Mouse (Mus musculus): ENCODE data around the gene Slc2a6. TPM values are rescaled to one million over a fixed set of nuclear protein-coding genes. Genes with fewer than 3 reads are reported as not detected.
A peak's percentile ranks its signal among the peaks of the same experiment; 100 is the strongest.

Gene Slc2a6
- polyA plus RNA-seq, 1 experiment from 2014 or later = 0.84 TPM

GRCm38 (mm10) chr2:27017802-27018201 lies 10.0 kb downstream of the Slc2a6 start:
- Histone ChIP-seq H3K4me1 (ENCODE audit: control insufficient read depth, insufficient read depth, low read length) (no peaks in the 10 kb centered on the region), H3K9ac (replicated peaks; ENCODE audit: low read length) (no peak overlapping the region), H3K27me3 (ENCODE audit: control insufficient read depth, insufficient read depth, low read length) (no peaks in the 10 kb centered on the region), H3K4me3 (ENCODE audit: low read depth, low read length) (no peak overlapping the region), H3K4me2 (ENCODE audit: low read depth, low read length) (no peak overlapping the region), H3K9me3 (replicated peaks; ENCODE audit: control insufficient read depth, low read length) (no peaks in the 10 kb centered on the region), H3K36me3 (replicated peaks; ENCODE audit: control insufficient read depth, insufficient read depth, low read depth, low read length) (peaks cover 7% of the 10 kb centered on the region), H3K27ac (replicated peaks; ENCODE audit: low read depth, low read length) (no peak overlapping the region)
- ATAC-seq (replicated peaks; ENCODE audit: insufficient number of reproducible peaks, low FRiP score, low TSS enrichment, low read depth) (peak; percentile 24; the same call in 1 of the 2 replicates), DNase-seq (ENCODE audit: low spot score) (peak; percentile 78)
- WGBS = 49% methylated on average over 5 of the region's 5 CpGs

GRCm38 (mm10) chr2:27009714-27010244 lies 18.0 kb downstream of the Slc2a6 start, which contains the start of gene Cacfd1:
Gene Cacfd1, plus strand, starts transcription at chr2:27009926.
- under 1% methylated on average over 43 of the region's 43 CpGs for WGBS
- peak within 1 kb of the TSS; percentile 81 for H3K4me3 ChIP-seq (ENCODE audit: low read depth, low read length)
- peak within 1 kb of the TSS; percentile 62; the same call in 1 of the 2 replicates for H3K27ac ChIP-seq (replicated peaks; ENCODE audit: low read depth, low read length)
- H3K9ac ChIP-seq (replicated peaks; ENCODE audit: low read length) = peak within 1 kb of the TSS; percentile 94
- H3K27me3 ChIP-seq (ENCODE audit: control insufficient read depth, insufficient read depth, low read length) = no peaks in the 10 kb centered on the region
- H3K4me1 ChIP-seq (ENCODE audit: control insufficient read depth, insufficient read depth, low read length) = no peaks in the 10 kb centered on the region
- no peaks in the 10 kb centered on the region; the same call in 1 of the 2 replicates for H3K36me3 ChIP-seq (replicated peaks; ENCODE audit: control insufficient read depth, insufficient read depth, low read depth, low read length)
- H3K9me3 ChIP-seq (replicated peaks; ENCODE audit: control insufficient read depth, low read length) = no peaks in the 10 kb centered on the region
- ATAC-seq (replicated peaks; ENCODE audit: insufficient number of reproducible peaks, low FRiP score, low TSS enrichment, low read depth) (peak; percentile 93), DNase-seq (ENCODE audit: low spot score) (peak; percentile 93)
- peak within 1 kb of the TSS; percentile 77 for H3K4me2 ChIP-seq (ENCODE audit: low read depth, low read length)

GRCm38 (mm10) chr2:27007701-27008100 lies 20.1 kb downstream of the Slc2a6 start:
- Histone ChIP-seq H3K36me3 (replicated peaks; ENCODE audit: control insufficient read depth, insufficient read depth, low read depth, low read length) (no peaks in the 10 kb centered on the region), H3K4me2 (ENCODE audit: low read depth, low read length) (no peak overlapping the region), H3K27ac (replicated peaks; ENCODE audit: low read depth, low read length) (no peak overlapping the region), H3K9me3 (replicated peaks; ENCODE audit: control insufficient read depth, low read length) (no peaks in the 10 kb centered on the region), H3K27me3 (ENCODE audit: control insufficient read depth, insufficient read depth, low read length) (no peaks in the 10 kb centered on the region), H3K9ac (replicated peaks; ENCODE audit: low read length) (no peak overlapping the region), H3K4me1 (ENCODE audit: control insufficient read depth, insufficient read depth, low read length) (no peaks in the 10 kb centered on the region), H3K4me3 (ENCODE audit: low read depth, low read length) (no peak overlapping the region)
- DNase-seq (ENCODE audit: low spot score) (no peak), ATAC-seq (replicated peaks; ENCODE audit: insufficient number of reproducible peaks, low FRiP score, low TSS enrichment, low read depth) (no peak)
- WGBS = 69% methylated on average over 7 of the region's 7 CpGs

GRCm38 (mm10) chr2:27006255-27006654 lies 21.5 kb downstream of the Slc2a6 start:
- Histone ChIP-seq H3K9me3 (replicated peaks; ENCODE audit: control insufficient read depth, low read length) (no peaks in the 10 kb centered on the region), H3K4me1 (ENCODE audit: control insufficient read depth, insufficient read depth, low read length) (no peaks in the 10 kb centered on the region), H3K4me3 (ENCODE audit: low read depth, low read length) (no peak overlapping the region), H3K9ac (replicated peaks; ENCODE audit: low read length) (no peak overlapping the region), H3K4me2 (ENCODE audit: low read depth, low read length) (no peak overlapping the region), H3K27me3 (ENCODE audit: control insufficient read depth, insufficient read depth, low read length) (no peaks in the 10 kb centered on the region), H3K36me3 (replicated peaks; ENCODE audit: control insufficient read depth, insufficient read depth, low read depth, low read length) (no peaks in the 10 kb centered on the region), H3K27ac (replicated peaks; ENCODE audit: low read depth, low read length) (no peak overlapping the region)
- WGBS = 68% methylated on average over 4 of the region's 4 CpGs
- no peak for ATAC-seq (replicated peaks; ENCODE audit: insufficient number of reproducible peaks, low FRiP score, low TSS enrichment, low read depth)
- DNase-seq (ENCODE audit: low spot score) = no peak

- Histone ChIP-seq H3K4me2 (ENCODE audit: low read depth, low read length) (no peak overlapping the region), H3K27me3 (ENCODE audit: control insufficient read depth, insufficient read depth, low read length) (no peaks in the 10 kb centered on the region), H3K9me3 (replicated peaks; ENCODE audit: control insufficient read depth, low read length) (no peaks in the 10 kb centered on the region), H3K27ac (replicated peaks; ENCODE audit: low read depth, low read length) (no peak overlapping the region), H3K9ac (replicated peaks; ENCODE audit: low read length) (no peak overlapping the region), H3K4me1 (ENCODE audit: control insufficient read depth, insufficient read depth, low read length) (no peaks in the 10 kb centered on the region), H3K36me3 (replicated peaks; ENCODE audit: control insufficient read depth, insufficient read depth, low read depth, low read length) (no peaks in the 10 kb centered on the region), H3K4me3 (ENCODE audit: low read depth, low read length) (no peak overlapping the region)
- DNase-seq (ENCODE audit: low spot score) = no peak
- WGBS = 92% methylated on average over 6 of the region's 7 CpGs
- no peak for ATAC-seq (replicated peaks; ENCODE audit: insufficient number of reproducible peaks, low FRiP score, low TSS enrichment, low read depth)
These were observed 29.8 kb downstream of the Slc2a6 start for GRCm38 (mm10) chr2:26997993-26998392.

GRCm38 (mm10) chr2:26997498-26997897 lies 30.3 kb downstream of the Slc2a6 start:
- no peaks in the 10 kb centered on the region for H3K9me3 ChIP-seq (replicated peaks; ENCODE audit: control insufficient read depth, low read length)
- no peaks in the 10 kb centered on the region for H3K36me3 ChIP-seq (replicated peaks; ENCODE audit: control insufficient read depth, insufficient read depth, low read depth, low read length)
- H3K4me2 ChIP-seq (ENCODE audit: low read depth, low read length) = no peak overlapping the region
- 83% methylated on average over 1 of the region's 1 CpGs for WGBS
- H3K27ac ChIP-seq (replicated peaks; ENCODE audit: low read depth, low read length) = no peak overlapping the region
- H3K4me1 ChIP-seq (ENCODE audit: control insufficient read depth, insufficient read depth, low read length) = no peaks in the 10 kb centered on the region
- H3K27me3 ChIP-seq (ENCODE audit: control insufficient read depth, insufficient read depth, low read length) = no peaks in the 10 kb centered on the region
- no peak overlapping the region for H3K4me3 ChIP-seq (ENCODE audit: low read depth, low read length)
- DNase-seq (ENCODE audit: low spot score) (no peak), ATAC-seq (replicated peaks; ENCODE audit: insufficient number of reproducible peaks, low FRiP score, low TSS enrichment, low read depth) (no peak)
- H3K9ac ChIP-seq (replicated peaks; ENCODE audit: low read length) = no peak overlapping the region

- ATAC-seq (replicated peaks; ENCODE audit: insufficient number of reproducible peaks, low FRiP score, low TSS enrichment, low read depth) (no peak), DNase-seq (ENCODE audit: low spot score) (no peak)
- Histone ChIP-seq H3K4me2 (ENCODE audit: low read depth, low read length) (no peak overlapping the region), H3K4me3 (ENCODE audit: low read depth, low read length) (no peak overlapping the region), H3K27me3 (ENCODE audit: control insufficient read depth, insufficient read depth, low read length) (no peaks in the 10 kb centered on the region), H3K36me3 (replicated peaks; ENCODE audit: control insufficient read depth, insufficient read depth, low read depth, low read length) (no peaks in the 10 kb centered on the region), H3K9me3 (replicated peaks; ENCODE audit: control insufficient read depth, low read length) (no peaks in the 10 kb centered on the region), H3K27ac (replicated peaks; ENCODE audit: low read depth, low read length) (no peak overlapping the region), H3K9ac (replicated peaks; ENCODE audit: low read length) (no peak overlapping the region), H3K4me1 (ENCODE audit: control insufficient read depth, insufficient read depth, low read length) (no peaks in the 10 kb centered on the region)
- 76% methylated on average over 3 of the region's 3 CpGs for WGBS
These were observed 33.9 kb downstream of the Slc2a6 start for GRCm38 (mm10) chr2:26993936-26994335.

GRCm38 (mm10) chr2:26984640-26985039 lies 43.2 kb downstream of the Slc2a6 start:
- 80% methylated on average over 5 of the region's 5 CpGs for WGBS
- no peak overlapping the region for H3K4me3 ChIP-seq (ENCODE audit: low read depth, low read length)
- H3K4me1 ChIP-seq (ENCODE audit: control insufficient read depth, insufficient read depth, low read length) = no peaks in the 10 kb centered on the region
- no peak overlapping the region for H3K9ac ChIP-seq (replicated peaks; ENCODE audit: low read length)
- H3K36me3 ChIP-seq (replicated peaks; ENCODE audit: control insufficient read depth, insufficient read depth, low read depth, low read length) = no peaks in the 10 kb centered on the region
- H3K4me2 ChIP-seq (ENCODE audit: low read depth, low read length) = no peak overlapping the region
- no peak overlapping the region for H3K27ac ChIP-seq (replicated peaks; ENCODE audit: low read depth, low read length)
- DNase-seq (ENCODE audit: low spot score) = no peak
- no peaks in the 10 kb centered on the region for H3K27me3 ChIP-seq (ENCODE audit: control insufficient read depth, insufficient read depth, low read length)
- ATAC-seq (replicated peaks; ENCODE audit: insufficient number of reproducible peaks, low FRiP score, low TSS enrichment, low read depth) = no peak
- no peaks in the 10 kb centered on the region for H3K9me3 ChIP-seq (replicated peaks; ENCODE audit: control insufficient read depth, low read length)

All from embryonic facial prominence, embryonic 11.5 days (tissue).